Mouse (Mus musculus) heart, embryonic 16.5 days (tissue): ENCODE results near the gene Paox. TPM values are rescaled to one million over a fixed set of nuclear protein-coding genes. Genes with fewer than 3 reads are reported as not detected.

Experiments
- ATAC-seq: fragments of 200-750 bp; cut with Nextera tagmentation; replicated peaks from 2 replicates; pipeline ENCODE4 v1.8.0; 2017; ENCODE audit warnings: moderate number of reproducible peaks; ENCODE audit not compliant: insufficient read depth, low FRiP score; ENCODE audit errors: extremely low read depth
- H3K27ac ChIP-seq: fragments of 300-500 bp; sonication (generic); 2 replicates; pipeline ENCODE4 v1.5.1; 2014; ENCODE audit warnings: mild to moderate bottlenecking, low read length, control low read depth, moderate library complexity
- H3K27me3 ChIP-seq: fragments of 300-500 bp; sonication (generic); 2 replicates; pipeline ENCODE4 v1.6.1; 2014; ENCODE audit warnings: low read length, mixed read lengths; ENCODE audit not compliant: control insufficient read depth, insufficient read depth
- H3K36me3 ChIP-seq: fragments of 300-500 bp; sonication (generic); 2 replicates; pipeline ENCODE4 v1.6.1; 2014; ENCODE audit not compliant: control insufficient read depth, insufficient read depth
- H3K4me1 ChIP-seq: fragments of 300-500 bp; sonication (generic); 2 replicates; pipeline ENCODE4 v1.6.1; 2014; ENCODE audit warnings: low read length, mixed read lengths; ENCODE audit not compliant: control insufficient read depth, insufficient read depth
- H3K4me2 ChIP-seq: fragments of 300-500 bp; sonication (generic); 2 replicates; pipeline ENCODE4 v1.6.1; 2014; ENCODE audit warnings: low read depth, mild to moderate bottlenecking, control low read depth, low read length
- H3K4me3 ChIP-seq: fragments of 300-500 bp; sonication (generic); 2 replicates; pipeline ENCODE4 v1.5.1; 2014; ENCODE audit warnings: mild to moderate bottlenecking, control low read depth, low read length
- H3K9ac ChIP-seq: fragments of 300-500 bp; sonication (generic); 2 replicates; pipeline ENCODE4 v1.6.1; 2014; ENCODE audit warnings: low read length, control low read depth
- H3K9me3 ChIP-seq: fragments of 300-500 bp; sonication (generic); replicated peaks from 2 replicates; pipeline ENCODE4 v1.6.1; 2016; ENCODE audit warnings: low read length; ENCODE audit not compliant: control insufficient read depth
- WGBS: fragments of 180-500 bp; shearing (Covaris S2); extraction: QIAGEN DNeasy Blood & Tissue Kit; methylation state at CpG from one replicate; pipeline ENCODE4 v1.1.7; 2014; 5-methylcytosine and 5-hydroxymethylcytosine counted together
- polyA plus RNA-seq: library from polyadenylated mRNA; unstranded; fragments of >200 nt; fragmentation: Nextera tagmentation; extraction: Ambion mirVana; gene quantifications from 2 replicates; pipeline ENCODE4 v1.2.1, GENCODE M21; 2015

The Paox gene
- polyA plus RNA-seq, 1 experiment from 2014 or later = 9.5 TPM

DNA sequence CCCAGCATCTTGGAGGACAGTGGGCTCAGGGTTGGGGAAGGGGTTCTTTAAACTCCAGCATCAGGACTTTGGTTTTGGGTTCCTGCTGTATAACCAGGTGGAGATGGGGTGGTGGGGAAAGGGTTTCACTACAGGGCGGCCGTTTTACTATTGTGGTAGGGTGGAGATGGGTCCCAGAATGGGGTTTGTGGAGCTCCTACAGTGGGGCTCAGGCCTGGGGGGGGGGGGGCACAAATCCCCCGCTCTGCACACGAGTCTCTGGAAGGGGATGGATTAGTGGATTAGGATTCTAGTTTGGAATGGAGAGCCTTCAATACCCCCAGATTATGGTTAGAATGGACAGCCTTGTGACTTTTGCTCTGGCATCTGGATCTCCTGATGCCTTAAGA, 38.2 kb downstream of the Paox start:
- Histone ChIP-seq H3K4me1 (peaks cover 9% of the 10 kb centered on the region), H3K4me2 (peak overlapping the region; percentile 48), H3K27me3 (peaks cover 37% of the 10 kb centered on the region), H3K9ac (peak overlapping the region; percentile 58; the same call in 1 of the 2 replicates), H3K9me3 (no peaks in the 10 kb centered on the region), H3K27ac (no peak overlapping the region), H3K36me3 (no peaks in the 10 kb centered on the region), H3K4me3 (no peak overlapping the region; the same call in 1 of the 2 replicates)
- no peak for ATAC-seq
- 23% methylated on average over 4 of the region's 4 CpGs for WGBS

GRCm38 (mm10) chr7:140154218-140154927, 38.8 kb downstream of the Paox start, which contains the start of gene Sprn:
Sprn (minus strand) TSS chr7:140154877.
- WGBS = 6% methylated on average over 28 of the region's 28 CpGs
- H3K27me3 ChIP-seq = peaks cover 39% of the 10 kb centered on the region
- H3K4me3 ChIP-seq = peak within 1 kb of the TSS; percentile 20
- ATAC-seq = no peak
- H3K9ac ChIP-seq = peak within 1 kb of the TSS; percentile 9; the same call in 1 of the 2 replicates
- H3K36me3 ChIP-seq = no peaks in the 10 kb centered on the region
- no peak within 1 kb of the TSS for H3K27ac ChIP-seq
- H3K4me2 ChIP-seq = peak within 1 kb of the TSS; percentile 48
- peaks cover 9% of the 10 kb centered on the region for H3K4me1 ChIP-seq
- H3K9me3 ChIP-seq = no peaks in the 10 kb centered on the region

DNA sequence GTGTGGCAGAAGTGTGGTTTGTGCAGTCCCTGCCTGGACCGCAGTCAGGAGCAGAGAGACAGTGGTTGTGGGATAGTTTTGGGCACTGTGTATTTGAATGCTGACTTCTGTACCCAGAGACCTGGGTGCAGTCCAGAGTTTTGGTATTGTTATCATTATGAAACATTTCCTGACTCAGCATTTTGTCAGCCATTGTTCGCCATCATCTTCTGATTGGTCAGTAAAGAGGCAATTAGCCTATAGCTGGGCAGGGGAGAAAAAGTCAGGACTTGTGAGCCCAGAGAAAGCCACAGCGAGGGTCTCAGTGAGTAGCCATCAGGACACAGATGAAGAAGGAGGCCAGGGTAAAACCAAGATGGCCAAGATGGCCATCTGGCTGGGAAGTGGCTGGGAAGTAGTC, 44.8 kb downstream of the Paox start:
- Histone ChIP-seq H3K27me3 (peaks cover 14% of the 10 kb centered on the region), H3K9me3 (no peaks in the 10 kb centered on the region), H3K36me3 (no peaks in the 10 kb centered on the region), H3K4me2 (no peak overlapping the region), H3K27ac (no peak overlapping the region), H3K4me1 (no peaks in the 10 kb centered on the region), H3K4me3 (no peak overlapping the region), H3K9ac (no peak overlapping the region)
- WGBS = 82% methylated on average over 3 of the region's 3 CpGs
- no peak for ATAC-seq

DNA sequence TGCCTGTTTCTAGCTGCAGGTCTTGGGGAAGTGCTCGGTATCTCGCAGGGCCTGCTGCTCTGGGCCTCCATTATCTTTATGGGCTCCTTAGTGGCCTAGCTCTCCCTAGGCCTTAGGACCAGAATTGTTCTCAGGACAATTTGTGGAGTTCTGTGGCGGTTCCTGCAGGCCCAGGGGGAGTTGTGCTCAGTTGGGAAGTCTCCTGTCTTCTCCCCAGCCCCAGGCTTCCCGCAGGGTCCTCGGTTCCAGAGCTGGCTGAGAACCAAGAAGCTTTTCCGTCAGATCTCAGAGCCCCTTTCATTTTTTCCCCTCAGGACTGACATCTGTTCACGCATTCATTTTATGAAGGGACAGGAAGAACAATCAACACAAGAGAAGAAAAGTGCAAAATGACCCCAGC, 49.1 kb downstream of the Paox start, which contains the start of gene Olfr522:
Olfr522 (minus strand) TSS at position 101 of the 400 bp plus-strand sequence.
- 56% methylated on average over 7 of the region's 7 CpGs for WGBS
- no peak within 1 kb of the TSS for H3K4me2 ChIP-seq

DNA sequence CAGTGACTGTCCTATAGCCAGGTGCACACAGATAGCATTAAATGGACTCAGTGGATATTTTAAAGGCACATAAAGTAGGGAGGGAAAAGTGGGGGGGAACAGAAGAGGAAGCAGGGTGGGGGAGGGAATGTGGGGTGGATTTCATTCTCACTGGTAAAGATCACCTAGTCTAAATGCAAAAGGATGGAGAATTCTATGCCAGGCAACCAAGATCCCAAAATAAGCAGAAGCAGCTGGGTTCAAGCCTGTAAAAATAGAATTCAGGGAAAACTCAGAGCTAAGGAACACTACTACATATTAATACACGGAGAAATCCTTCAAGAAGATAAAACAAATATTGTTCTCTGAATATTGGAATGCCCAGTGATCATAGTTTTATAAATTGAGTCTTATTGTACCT, 52.4 kb downstream of the Paox start:
- Histone ChIP-seq H3K27ac (no peak overlapping the region), H3K27me3 (no peaks in the 10 kb centered on the region), H3K9me3 (0 out of 2 replicates have a peak, but pooled peaks cover 2% of the 10 kb centered on the region), H3K4me2 (no peak overlapping the region), H3K4me1 (no peaks in the 10 kb centered on the region), H3K9ac (no peak overlapping the region), H3K36me3 (no peaks in the 10 kb centered on the region), H3K4me3 (no peak overlapping the region)
- WGBS = 58% methylated on average over 1 of the region's 1 CpGs
- no peak for ATAC-seq

More for the DNA sequence above, 49.1 kb downstream of the Paox start, which contains the start of gene Olfr522:
- Histone ChIP-seq H3K9me3 (no peaks in the 10 kb centered on the region), H3K27ac (no peak within 1 kb of the TSS), H3K4me3 (no peak within 1 kb of the TSS), H3K4me1 (no peaks in the 10 kb centered on the region), H3K36me3 (no peaks in the 10 kb centered on the region), H3K27me3 (0 out of 2 replicates have a peak, but pooled peaks cover 2% of the 10 kb centered on the region), H3K9ac (no peak within 1 kb of the TSS)
- ATAC-seq = no peak

- no peak for ATAC-seq
- H3K27ac ChIP-seq = no peak overlapping the region
- H3K4me1 ChIP-seq = no peaks in the 10 kb centered on the region
- WGBS = 74% methylated on average over 4 of the region's 4 CpGs
- H3K4me3 ChIP-seq = no peak overlapping the region
- H3K9me3 ChIP-seq = 0 out of 2 replicates have a peak, but pooled peaks cover 2% of the 10 kb centered on the region
- no peaks in the 10 kb centered on the region for H3K27me3 ChIP-seq
- H3K36me3 ChIP-seq = no peaks in the 10 kb centered on the region
- H3K9ac ChIP-seq = no peak overlapping the region
- no peak overlapping the region for H3K4me2 ChIP-seq
Observed at GRCm38 (mm10) chr7:140169386-140169785, 53.8 kb downstream of the Paox start.

GRCm38 (mm10) chr7:140170863-140171262, 55.3 kb downstream of the Paox start:
- Histone ChIP-seq H3K4me1 (no peaks in the 10 kb centered on the region), H3K9me3 (0 out of 2 replicates have a peak, but pooled peaks cover 2% of the 10 kb centered on the region), H3K27me3 (no peaks in the 10 kb centered on the region), H3K9ac (no peak overlapping the region), H3K36me3 (no peaks in the 10 kb centered on the region), H3K27ac (no peak overlapping the region), H3K4me3 (no peak overlapping the region), H3K4me2 (no peak overlapping the region)
- 87% methylated on average over 3 of the region's 3 CpGs for WGBS
- no peak for ATAC-seq

DNA sequence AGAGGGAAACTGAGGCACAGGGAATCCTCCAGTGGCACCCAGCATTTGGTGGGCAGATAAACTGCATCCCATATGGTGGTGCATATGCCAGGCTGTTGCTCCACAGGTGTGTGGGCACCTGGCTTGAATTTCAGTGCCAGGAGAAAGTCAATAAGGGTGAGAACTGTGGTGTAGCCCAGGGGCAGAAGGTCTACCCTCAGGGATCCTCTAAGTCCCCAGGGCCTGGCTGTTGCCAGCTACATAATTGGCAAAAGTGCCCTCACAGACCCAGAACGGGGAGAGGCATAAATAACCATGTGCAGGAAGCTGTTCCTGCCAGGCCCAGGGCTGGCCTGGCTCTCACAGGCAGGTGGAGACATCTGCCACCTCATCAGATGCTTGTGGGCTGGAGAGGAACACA, 57.3 kb downstream of the Paox start, which contains the start of gene Olfr523:
Olfr523 (plus strand) TSS at position 282 of the 400 bp plus-strand sequence.
- Histone ChIP-seq H3K36me3 (no peaks in the 10 kb centered on the region), H3K27ac (no peak within 1 kb of the TSS), H3K4me3 (no peak within 1 kb of the TSS), H3K9me3 (0 out of 2 replicates have a peak, but pooled peaks cover 2% of the 10 kb centered on the region), H3K9ac (no peak within 1 kb of the TSS), H3K27me3 (no peaks in the 10 kb centered on the region), H3K4me2 (no peak within 1 kb of the TSS), H3K4me1 (no peaks in the 10 kb centered on the region)
- no peak for ATAC-seq
- 30% methylated on average over 1 of the region's 1 CpGs for WGBS

DNA sequence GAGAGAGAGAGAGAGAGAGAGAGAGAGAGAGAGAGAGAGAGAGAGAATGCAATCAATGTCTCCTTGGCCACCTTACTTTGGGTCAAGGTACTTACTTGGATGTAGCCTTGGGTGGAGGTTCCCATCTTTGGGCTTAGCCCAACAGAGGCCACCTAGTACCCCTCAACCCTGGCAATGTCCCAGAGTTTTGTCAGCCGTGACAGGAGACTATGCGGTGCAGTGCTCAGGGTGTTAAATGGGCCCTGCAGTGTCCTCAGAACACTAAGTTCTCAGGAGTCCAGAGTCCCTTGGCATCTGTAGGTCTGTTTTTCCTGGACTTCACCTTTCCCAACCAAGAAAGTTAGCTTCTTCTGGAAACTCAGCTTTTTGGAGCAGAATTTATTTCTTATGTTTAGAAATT, 63.6 kb downstream of the Paox start:
- no peaks in the 10 kb centered on the region for H3K4me1 ChIP-seq
- 89% methylated on average over 2 of the region's 2 CpGs for WGBS
- no peak for ATAC-seq
- H3K27ac ChIP-seq = no peak overlapping the region
- no peaks in the 10 kb centered on the region for H3K9me3 ChIP-seq
- H3K9ac ChIP-seq = no peak overlapping the region
- H3K4me3 ChIP-seq = no peak overlapping the region
- no peaks in the 10 kb centered on the region for H3K27me3 ChIP-seq
- H3K4me2 ChIP-seq = no peak overlapping the region
- H3K36me3 ChIP-seq = no peaks in the 10 kb centered on the region
